Mouse (Mus musculus): ENCODE data around the gene Atl1. TPM values are rescaled to one million over a fixed set of nuclear protein-coding genes. Genes with fewer than 3 reads are reported as not detected.

Atl1 gene
- total RNA-seq, 2 experiments from 2014 or later: 223 to 259 TPM

DNA sequence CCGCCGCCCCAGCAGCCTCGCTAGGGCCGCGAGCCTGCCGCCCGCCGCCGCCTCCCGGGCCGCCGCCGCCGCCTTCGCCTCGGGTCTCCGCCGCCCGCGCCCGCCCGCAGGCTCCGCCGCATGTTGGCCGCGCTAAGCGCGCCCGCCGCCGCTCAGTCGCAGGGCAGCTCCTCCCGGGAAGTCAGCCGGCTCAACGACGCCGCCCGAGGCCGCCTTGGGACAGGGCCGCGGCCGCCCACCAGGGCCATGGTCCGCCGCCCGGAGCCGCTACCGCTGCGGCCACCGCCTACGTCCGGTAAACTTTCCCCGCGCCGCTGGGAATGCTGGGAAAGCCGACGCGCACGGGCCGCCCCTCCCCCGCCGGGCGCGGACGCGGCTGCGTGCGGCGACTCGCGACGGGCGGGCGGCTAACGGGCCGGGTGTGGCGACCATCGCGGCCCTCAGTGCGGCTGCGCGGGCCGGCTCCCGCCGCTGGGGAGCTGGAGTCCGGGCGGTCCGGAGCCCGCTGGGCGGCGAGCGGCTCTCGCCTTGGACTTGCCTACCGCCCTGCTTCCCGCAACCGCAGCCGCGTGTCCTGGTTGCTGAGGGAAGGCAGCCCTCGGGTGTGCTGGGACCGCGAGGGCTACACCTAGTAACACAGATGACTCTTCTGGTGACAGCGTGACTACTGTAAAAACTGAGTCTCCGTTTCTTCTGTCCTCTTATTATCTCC lies 94.5 kb downstream of the Atl1 start, which contains the start of gene Sav1:
TSS of gene Sav1 (minus strand) at position 217 of the 712 bp plus-strand sequence.
- intact Hi-C loops (cut with DNase I): loop anchor here (10.0 kb wide), 2 partner anchors 58 to 158 kb away; no protein-coding TSS in a partner anchor
- DNase-seq (ENCODE audit: low spot score in 2 of 2): peak; percentile 88 to 92

DNA sequence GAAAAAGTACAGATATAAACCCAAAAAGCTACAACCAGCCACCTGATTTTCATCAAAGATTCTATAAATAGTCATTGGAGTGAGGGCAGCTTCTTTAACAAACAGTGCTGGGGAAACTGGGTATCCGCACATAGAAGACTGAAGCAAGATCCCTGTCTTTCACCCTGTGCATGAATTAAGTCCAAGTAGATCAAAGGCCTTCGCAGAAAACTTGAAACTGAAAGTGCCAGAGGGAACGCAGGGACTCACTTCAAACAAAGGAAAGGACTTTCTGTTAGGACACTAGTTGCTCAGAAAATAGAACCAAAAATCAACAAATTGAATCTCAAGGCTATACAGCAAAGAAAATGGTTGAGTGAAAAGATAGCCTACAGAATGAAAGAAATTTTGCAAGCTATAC lies 103.0 kb downstream of the Atl1 start:
- intact Hi-C loops (cut with DNase I): no loop called here

DNA sequence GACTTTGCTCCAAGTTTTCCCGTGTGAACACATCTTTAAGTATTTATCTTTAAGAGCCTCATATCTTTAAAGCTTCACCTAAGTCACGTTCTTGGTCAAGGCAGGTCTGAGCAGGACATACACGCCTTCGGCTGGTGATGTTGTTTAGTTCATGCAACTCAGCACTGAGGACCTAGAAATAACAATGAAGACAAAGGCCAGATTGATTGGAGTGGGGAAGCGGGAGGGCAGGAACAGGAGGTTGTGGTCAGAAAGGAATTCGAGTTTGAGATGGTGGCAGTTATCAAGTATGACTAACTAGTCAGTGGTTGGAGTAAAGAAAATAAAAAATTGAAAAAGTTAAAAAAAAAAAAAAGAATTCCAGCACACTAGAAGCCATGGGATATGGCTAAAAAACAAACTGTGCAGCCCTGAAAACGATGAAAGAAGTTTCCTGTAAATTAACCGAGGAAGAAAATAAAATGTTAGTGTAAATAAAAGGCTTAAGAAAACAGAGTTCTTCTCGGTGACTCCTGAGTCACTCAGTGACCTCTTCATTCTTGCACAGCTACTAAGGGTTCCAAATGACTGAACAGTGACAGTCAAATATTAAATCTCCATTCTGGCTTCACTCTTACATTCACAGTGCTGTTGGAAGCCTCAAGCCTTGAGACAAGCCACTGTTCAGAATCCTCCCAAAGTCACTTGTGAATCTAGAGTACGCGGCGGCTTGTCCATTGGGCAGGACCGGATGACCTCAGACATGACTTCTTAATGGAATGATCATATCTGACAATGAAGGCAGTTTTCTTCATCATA lies 106.0 kb downstream of the Atl1 start:
- intact Hi-C loops (cut with DNase I): no loop called here
- DNase-seq (ENCODE audit: low spot score in 2 of 2): no peak

More for the DNA sequence above, 103.0 kb downstream of the Atl1 start:
- DNase-seq (ENCODE audit: low spot score in 2 of 2): no peak

DNA sequence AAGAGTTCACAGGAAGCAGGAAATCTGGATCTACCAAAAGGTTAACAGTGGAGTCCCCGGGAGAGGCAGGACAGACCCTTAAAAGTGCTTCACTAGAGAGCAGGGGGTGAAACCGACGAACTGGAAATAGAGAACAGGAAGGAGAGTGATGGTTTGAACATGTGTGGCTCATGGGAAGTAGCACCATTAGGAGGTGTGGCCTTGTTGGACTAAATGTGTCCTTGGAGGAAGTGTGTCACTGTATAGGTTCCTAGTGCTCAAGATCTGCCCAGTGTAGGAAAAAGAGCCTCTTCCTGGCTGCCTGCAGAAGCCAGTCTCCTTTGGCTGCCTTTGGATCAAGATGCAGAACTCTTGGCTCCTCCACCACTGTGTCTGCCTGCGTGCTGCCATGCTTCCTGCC lies 112.7 kb downstream of the Atl1 start:
- intact Hi-C loops (cut with DNase I): no loop called here
- no peak for DNase-seq (ENCODE audit: low spot score in 2 of 2)

DNA sequence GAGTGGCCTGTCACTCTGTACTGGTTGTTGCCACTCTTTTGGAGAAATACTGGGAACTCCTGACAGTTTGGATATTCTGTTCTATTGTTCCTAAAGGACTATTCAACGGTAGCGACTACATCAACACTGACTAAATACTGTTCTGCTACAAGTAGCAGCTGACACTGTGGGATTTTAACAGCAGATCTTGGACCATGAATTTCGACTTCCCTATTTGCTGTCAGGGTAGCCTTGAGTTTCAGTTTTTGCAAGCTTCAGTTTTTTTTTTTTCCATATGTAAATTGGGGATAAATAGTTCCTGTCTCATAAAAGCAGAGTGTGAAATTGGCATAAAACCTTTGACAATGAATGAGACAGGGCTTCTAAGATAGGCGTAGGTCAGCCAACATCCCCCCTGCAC lies 117.9 kb downstream of the Atl1 start:
- intact Hi-C loops (cut with DNase I): no loop called here
- DNase-seq (ENCODE audit: low spot score in 2 of 2): no peak

DNA sequence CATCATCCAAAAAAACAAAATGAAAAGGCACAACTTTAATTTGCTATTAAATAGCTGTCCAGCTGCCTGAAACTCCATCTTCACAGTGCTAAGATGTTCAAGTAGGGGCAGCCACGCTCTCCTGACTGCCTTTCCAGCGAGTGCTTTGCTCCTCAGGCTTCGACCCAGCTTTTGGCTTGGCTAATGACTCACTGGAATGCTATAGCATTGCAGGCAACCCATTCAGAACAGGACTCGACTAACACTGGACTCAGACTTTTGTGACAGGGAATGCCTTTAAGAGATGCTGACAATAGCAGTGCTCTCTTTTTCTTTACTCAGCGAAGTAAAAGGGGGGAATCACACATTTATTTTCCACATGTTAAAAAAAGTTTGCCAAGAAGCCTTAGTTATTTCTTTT lies 119.3 kb downstream of the Atl1 start:
- intact Hi-C loops (cut with DNase I): no loop called here

DNA sequence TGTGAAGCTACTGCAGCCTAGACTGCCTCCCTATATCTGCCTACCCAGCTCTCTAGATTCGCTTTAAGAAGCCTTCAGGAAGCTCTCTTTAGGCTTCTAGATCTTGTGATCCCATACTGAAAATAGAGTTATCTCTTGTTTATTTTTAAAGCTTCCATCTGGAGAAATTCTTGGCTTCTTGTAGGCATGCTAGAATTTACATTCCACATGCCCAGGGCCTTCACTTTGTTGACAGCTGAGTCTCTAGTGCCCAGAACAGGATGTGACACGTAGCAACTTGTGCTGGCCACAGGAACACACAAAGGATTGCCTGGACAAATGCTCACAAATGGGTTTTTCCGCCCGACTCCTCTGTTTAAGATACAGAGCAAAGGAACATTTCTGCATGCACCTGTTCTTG lies 123.5 kb downstream of the Atl1 start:
- peak in 1 of 2 experiments; percentile 29 for DNase-seq (ENCODE audit: low spot score in 2 of 2)
- intact Hi-C loops (cut with DNase I): no loop called here

More for the DNA sequence above, 119.3 kb downstream of the Atl1 start:
- no peak for DNase-seq (ENCODE audit: low spot score in 2 of 2)

Other genes with a start within 250 kb of the Atl1 start
- 10 to 100 TPM; 30.8 to 33.7 TPM for gene Sos2, start 210.8 kb upstream of the Atl1 start, total RNA-seq (2021)
- 10 to 100 TPM; 15.4 to 18.6 TPM for gene L2hgdh, start 167.7 kb upstream of the Atl1 start, total RNA-seq (2021)
- gene Atp5s, start 167.7 kb upstream of the Atl1 start, total RNA-seq (2021): 10 to 100 TPM; 32.0 to 34.7 TPM
- gene Cdkl1, start 101.3 kb upstream of the Atl1 start, total RNA-seq (2021): 10 to 100 TPM; 26.8 to 37.5 TPM
- 10 to 100 TPM; 32.5 to 47.1 TPM for gene Map4k5, start 586 bp downstream of the Atl1 start, total RNA-seq (2021)
- 10 to 100 TPM; 18.8 to 22.2 TPM for gene Sav1, start 94.4 kb downstream of the Atl1 start, total RNA-seq (2021)
- gene Nin, start 221.1 kb downstream of the Atl1 start, total RNA-seq (2021): 10 to 100 TPM; 54.4 to 72.2 TPM